In the genomic region with DNA sequence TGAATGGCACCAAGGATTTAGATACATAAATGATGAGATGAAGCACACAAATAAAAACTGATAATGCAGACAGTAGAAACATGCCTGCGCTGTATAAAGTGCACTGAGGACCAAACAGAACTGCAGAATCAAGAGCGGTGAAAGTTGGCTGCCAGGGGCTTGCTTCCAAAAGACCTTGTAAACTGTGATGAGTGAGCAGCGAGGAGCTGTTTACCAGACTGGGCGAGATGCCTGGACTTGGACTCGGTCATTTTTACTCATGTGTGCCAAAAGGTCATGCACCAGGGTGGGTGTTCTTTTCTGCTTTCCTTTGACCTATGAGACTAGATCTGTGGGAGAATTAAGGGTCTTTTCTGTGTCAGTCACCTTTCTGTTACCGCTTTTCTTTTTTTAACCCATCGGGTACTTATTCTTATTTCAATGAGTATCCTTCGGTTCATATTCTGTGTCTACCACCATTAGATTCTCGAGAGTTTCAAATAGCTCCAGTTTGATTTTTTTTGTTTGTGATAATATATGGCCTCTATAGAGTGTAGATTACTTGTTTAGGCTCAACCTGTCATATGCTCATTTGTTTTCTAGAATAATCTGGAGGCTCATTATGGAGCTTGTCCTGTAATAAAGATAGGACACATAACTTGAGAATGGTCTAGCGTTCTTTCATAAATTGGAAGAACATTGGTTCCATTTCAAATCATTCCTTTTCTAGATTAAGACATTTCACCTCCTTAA, we compare ENCODE assay signal across 9 mouse cellular contexts.
A peak's percentile ranks its signal among the peaks of the same experiment; 100 is the strongest.
DNase-seq lines count a peak whose midpoint lies in the region; ATAC-seq and TF ChIP-seq lines count a peak whose summit lies in the region.
"Had no signal": no experiment of that assay in that cellular context is flagged by ENCODE, and none has a peak within 500 bp of the region (broad histone marks: within the 10 kb centered on the region; RNA-seq: fewer than 3 reads in every experiment).

No protein-coding gene starts in this region.

- H3K4me2 ChIP-seq in kidney, embryonic 15.5 days = no peak overlapping the region

- no peak for TF ChIP-seq POLR2A in brain, embryonic 14.5 days (IDR thresholded peaks at IDR 0.05; ENCODE audit: borderline replicate concordance, extremely low read depth, insufficient read depth, insufficient read length, poor library complexity, severe bottlenecking)

- H3K27me3 ChIP-seq in kidney, embryonic 15.5 days = no peaks in the 10 kb centered on the region
- H3K27me3 ChIP-seq in embryonic facial prominence, embryonic 10.5 days (replicated peaks; ENCODE audit: low read depth, poor library complexity, severe bottlenecking) = no peaks in the 10 kb centered on the region

- H3K4me3 ChIP-seq in kidney, embryonic 15.5 days (replicated peaks) = no peak overlapping the region
- H3K4me3 ChIP-seq in embryonic facial prominence, embryonic 10.5 days = no peak overlapping the region

- no peaks in the 10 kb centered on the region for H3K9me3 ChIP-seq in kidney, embryonic 15.5 days (replicated peaks)
- H3K9me3 ChIP-seq in embryonic facial prominence, embryonic 10.5 days = no peaks in the 10 kb centered on the region
- H3K9me3 ChIP-seq: G1E had no signal

- TF ChIP-seq CTCF in brain, embryonic 14.5 days (IDR thresholded peaks at IDR 0.05; ENCODE audit: borderline replicate concordance, extremely low read depth, insufficient read depth, insufficient read length) = no peak

- no peak overlapping the region for H3K9ac ChIP-seq in kidney, embryonic 15.5 days

- no peaks in the 10 kb centered on the region for H3K4me1 ChIP-seq in kidney, embryonic 15.5 days
- no peaks in the 10 kb centered on the region for H3K4me1 ChIP-seq in embryonic facial prominence, embryonic 10.5 days

- 74% methylated on average over 10 of the region's 10 CpGs for WGBS in kidney, embryonic 15.5 days
- 88% methylated on average over 10 of the region's 10 CpGs for WGBS in embryonic facial prominence, embryonic 10.5 days

- ATAC-seq in kidney, embryonic 15.5 days (replicated peaks; ENCODE audit: low FRiP score) = no peak
- ATAC-seq in erythroid progenitor cell, adult 5-6 weeks (replicated peaks; ENCODE audit: low FRiP score, poor library complexity, severe bottlenecking) = no peak

- H3K27ac ChIP-seq in kidney, embryonic 15.5 days = no peak overlapping the region
- no peak overlapping the region for H3K27ac ChIP-seq in embryonic facial prominence, embryonic 10.5 days (replicated peaks)

- intact Hi-C loops in heart, postnatal 36 days (cut with DNase I) = no loop called here

- DNase-seq in kidney, postnatal 10 days = peak; percentile 33
- DNase-seq in brain, embryonic 14.5 days (ENCODE audit: low read depth) = peak; percentile 16
- peak; percentile 69 to 71 for DNase-seq in heart, postnatal 36 days
- peak; percentile 53 for DNase-seq in ovary, adult 18-20 months (ENCODE audit: low spot score)
- DNase-seq in B cell, adult 2 months = no peak
- no peak for DNase-seq in embryonic facial prominence, embryonic 10.5 days (ENCODE audit: low spot score)

- H3K36me3 ChIP-seq in kidney, embryonic 15.5 days = no peaks in the 10 kb centered on the region
- H3K36me3 ChIP-seq in embryonic facial prominence, embryonic 10.5 days (replicated peaks) = no peaks in the 10 kb centered on the region
- H3K36me3 ChIP-seq: G1E had no signal

Comparison
In these comparisons a context has a peak if more than half of its experiments do, and no peak if none do; other contexts are left out.
1. DNase-seq: peak in kidney, postnatal 10 days (single experiment), brain, embryonic 14.5 days (single experiment), heart, postnatal 36 days (2 of 2) and ovary, adult 18-20 months (single experiment); none in B cell, adult 2 months (0 of 2) and embryonic facial prominence, embryonic 10.5 days (single experiment).